Mouse (Mus musculus): ENCODE results near the gene Atp6v0d1.

Atp6v0d1 gene

GRCm38 (mm10) chr8:105531774-105532173 lies 34.1 kb downstream of the Atp6v0d1 start:
- POLR2A ChIA-PET, result interaction anchor here in 2 of 4 experiments (0.5 to 6.7 kb wide), 6 partner anchors 11 to 309 kb away, joined by 3 to 46 read pairs (median 3); partner anchors contain the start of gene Hsd11b2 (in 1 of the 2)
- CTCF ChIA-PET, result interaction anchor here (0.5 to 5.6 kb wide), 33 partner anchors 9 to 1281 kb away, joined by 3 to 100 read pairs (median 4); partner anchors contain the start of genes Hsd11b2 (in 3 of the 4), Cklf (in 1 of the 4) and Ripor1 (in 1 of the 4)

- ChIA-PET POLR2A (interaction anchor here in 3 of 4 experiments (0.5 to 6.7 kb wide), 5 partner anchors 8 to 439 kb away, joined by 3 to 46 read pairs (median 3); partner anchors contain the start of genes Hsd11b2 (in 2 of the 3) and Atp6v0d1 (in 1 of the 3)), CTCF (interaction anchor here (1.1 to 5.6 kb wide), 8 partner anchors 10 to 88 kb away, joined by 3 to 100 read pairs (median 4); partner anchors contain the start of gene Hsd11b2 (in 2 of the 4))
Measured at GRCm38 (mm10) chr8:105529271-105529670, 36.6 kb downstream of the Atp6v0d1 start.

- CTCF ChIA-PET, result interaction anchor here in 1 of 4 experiments (1.7 kb wide), 1 partner anchor 12 kb away, joined by 6 read pairs; no protein-coding TSS in a partner anchor
- POLR2A ChIA-PET, result interaction anchor here in 2 of 4 experiments (0.6 to 6.7 kb wide), 4 partner anchors 7 to 191 kb away, joined by 3 to 46 read pairs (median 3); partner anchors contain the start of gene Hsd11b2 (in 1 of the 2)
Measured at GRCm38 (mm10) chr8:105528206-105528605, 37.6 kb downstream of the Atp6v0d1 start.

- CTCF ChIA-PET, result interaction anchor here in 3 of 4 experiments (0.6 to 1.7 kb wide), 8 partner anchors 11 to 823 kb away, joined by 3 to 6 read pairs (median 4); partner anchors contain the start of gene Tppp3 (in 1 of the 3)
- POLR2A ChIA-PET, result interaction anchor here in 2 of 4 experiments (0.8 to 1.5 kb wide), 5 partner anchors 10 to 78 kb away, joined by 3 to 4 read pairs (median 3); partner anchors contain the start of gene Ripor1 (in 1 of the 2)
Measured at GRCm38 (mm10) chr8:105527110-105527509, 38.7 kb downstream of the Atp6v0d1 start.

- ChIA-PET POLR2A (interaction anchor here in 2 of 4 experiments (0.7 to 7.2 kb wide), 5 partner anchors 8 to 323 kb away, joined by 3 to 46 read pairs (median 3); partner anchors contain the start of gene Tppp3 (in 1 of the 2)), CTCF (interaction anchor here in 3 of 4 experiments (0.6 to 9.8 kb wide), 7 partner anchors 9 to 165 kb away, joined by 3 to 100 read pairs (median 4); no protein-coding TSS in a partner anchor)
Measured at GRCm38 (mm10) chr8:105522890-105523289, 43.0 kb downstream of the Atp6v0d1 start.

GRCm38 (mm10) chr8:105521995-105522769 lies 43.7 kb downstream of the Atp6v0d1 start:
- CTCF ChIA-PET, result interaction anchor here (0.6 to 9.8 kb wide), 7 partner anchors 10 to 473 kb away, joined by 3 to 100 read pairs (median 3); no protein-coding TSS in a partner anchor
- POLR2A ChIA-PET, result interaction anchor here in 2 of 4 experiments (0.8 to 7.2 kb wide), 4 partner anchors 9 to 51 kb away, joined by 3 to 46 read pairs (median 3); partner anchors contain the start of gene Tppp3 (in 1 of the 2)

GRCm38 (mm10) chr8:105521061-105521460 lies 44.8 kb downstream of the Atp6v0d1 start:
- CTCF ChIA-PET, result interaction anchor here (0.5 to 9.8 kb wide), 7 partner anchors 10 to 451 kb away, joined by 3 to 100 read pairs (median 4); no protein-coding TSS in a partner anchor
- POLR2A ChIA-PET, result interaction anchor here in 2 of 4 experiments (0.9 to 7.2 kb wide), 3 partner anchors 9 to 29 kb away, joined by 3 to 46 read pairs (median 3); no protein-coding TSS in a partner anchor

- POLR2A ChIA-PET, result interaction anchor here in 2 of 4 experiments (0.6 to 7.2 kb wide), 5 partner anchors 8 to 223 kb away, joined by 3 to 46 read pairs (median 3); partner anchors contain the start of gene E2f4 (in 1 of the 2)
- CTCF ChIA-PET, result interaction anchor here (0.5 to 9.8 kb wide), 9 partner anchors 11 to 1982 kb away, joined by 3 to 100 read pairs (median 3); no protein-coding TSS in a partner anchor
Measured at GRCm38 (mm10) chr8:105520521-105520920, 45.3 kb downstream of the Atp6v0d1 start.

- CTCF ChIA-PET, result interaction anchor here (0.6 to 9.8 kb wide), 12 partner anchors 11 to 130 kb away, joined by 3 to 100 read pairs (median 5); no protein-coding TSS in a partner anchor
- POLR2A ChIA-PET, result interaction anchor here in 3 of 4 experiments (0.5 to 7.2 kb wide), 19 partner anchors 9 to 298 kb away, joined by 3 to 46 read pairs (median 4); partner anchors contain the start of genes Atp6v0d1 (in 2 of the 3), 4931428F04Rik (in 1 of the 3) and Tppp3 (in 1 of the 3)
Measured at GRCm38 (mm10) chr8:105519591-105519990, 46.3 kb downstream of the Atp6v0d1 start.

GRCm38 (mm10) chr8:105518436-105519313 lies 47.2 kb downstream of the Atp6v0d1 start, which contains the start of gene Hsd11b2:
Gene Hsd11b2, plus strand, starts transcription at chr8:105518755.
- CTCF ChIA-PET, result interaction anchor here (0.7 to 9.8 kb wide), 15 partner anchors 11 to 78 kb away, joined by 3 to 100 read pairs (median 4); no protein-coding TSS in a partner anchor
- POLR2A ChIA-PET, result interaction anchor here in 3 of 4 experiments (0.5 to 7.2 kb wide), 26 partner anchors 8 to 229 kb away, joined by 3 to 46 read pairs (median 4); partner anchors contain the start of genes Atp6v0d1 (in 2 of the 3), 4931428F04Rik (in 1 of the 3), Elmo3 (in 1 of the 3) and Tppp3 (in 1 of the 3)

- POLR2A ChIA-PET, result interaction anchor here in 2 of 4 experiments (0.5 to 7.2 kb wide), 9 partner anchors 9 to 85 kb away, joined by 3 to 46 read pairs (median 4); no protein-coding TSS in a partner anchor
- CTCF ChIA-PET, result interaction anchor here in 3 of 4 experiments (0.6 to 9.8 kb wide), 6 partner anchors 14 to 206 kb away, joined by 3 to 100 read pairs (median 9); no protein-coding TSS in a partner anchor
Measured at GRCm38 (mm10) chr8:105517346-105517745, 48.5 kb downstream of the Atp6v0d1 start.

GRCm38 (mm10) chr8:105516018-105516645 lies 49.7 kb downstream of the Atp6v0d1 start:
- CTCF ChIA-PET, result interaction anchor here (0.5 to 9.8 kb wide), 101 partner anchors 9 to 1421 kb away, joined by 3 to 100 read pairs (median 4); partner anchors contain the start of genes Atp6v0d1 (in 2 of the 4), Ripor1 (in 2 of the 4), Tppp3 (in 2 of the 4) and Acd (in 1 of the 4)
- POLR2A ChIA-PET, result interaction anchor here in 3 of 4 experiments (0.5 to 2.0 kb wide), 34 partner anchors 8 to 1578 kb away, joined by 3 to 17 read pairs (median 4); partner anchors contain the start of genes Lrrc29 (in 1 of the 3), Tmem208 (in 1 of the 3) and Tppp3 (in 1 of the 3)

- CTCF ChIA-PET, result interaction anchor here (0.5 to 9.8 kb wide), 22 partner anchors 9 to 1905 kb away, joined by 3 to 100 read pairs (median 6); partner anchors contain the start of genes Nutf2 (in 1 of the 4) and Ripor1 (in 1 of the 4)
Measured at GRCm38 (mm10) chr8:105514656-105515055, 51.2 kb downstream of the Atp6v0d1 start.

GRCm38 (mm10) chr8:105514194-105514593 lies 51.7 kb downstream of the Atp6v0d1 start:
- POLR2A ChIA-PET, result interaction anchor here in 2 of 4 experiments (0.6 to 2.0 kb wide), 5 partner anchors 15 to 888 kb away, joined by 3 to 9 read pairs (median 4); no protein-coding TSS in a partner anchor
- CTCF ChIA-PET, result interaction anchor here (0.5 to 9.8 kb wide), 13 partner anchors 17 to 1906 kb away, joined by 3 to 100 read pairs (median 10); no protein-coding TSS in a partner anchor

More at GRCm38 (mm10) chr8:105514656-105515055, 51.2 kb downstream of the Atp6v0d1 start:
- POLR2A ChIA-PET, result interaction anchor here in 3 of 4 experiments (0.5 to 2.0 kb wide), 7 partner anchors 16 to 888 kb away, joined by 3 to 9 read pairs (median 3); no protein-coding TSS in a partner anchor

All from embryonic stem cell, embryonic (primary cell).